Mouse (Mus musculus): ENCODE measurements around the gene Deaf1. TPM values are rescaled to one million over a fixed set of nuclear protein-coding genes. Genes with fewer than 3 reads are reported as not detected.
A peak's percentile ranks its signal among the peaks of the same experiment; 100 is the strongest.

The Deaf1 gene
- polyA plus RNA-seq, 1 experiment from 2014 or later: 74.2 TPM

DNA sequence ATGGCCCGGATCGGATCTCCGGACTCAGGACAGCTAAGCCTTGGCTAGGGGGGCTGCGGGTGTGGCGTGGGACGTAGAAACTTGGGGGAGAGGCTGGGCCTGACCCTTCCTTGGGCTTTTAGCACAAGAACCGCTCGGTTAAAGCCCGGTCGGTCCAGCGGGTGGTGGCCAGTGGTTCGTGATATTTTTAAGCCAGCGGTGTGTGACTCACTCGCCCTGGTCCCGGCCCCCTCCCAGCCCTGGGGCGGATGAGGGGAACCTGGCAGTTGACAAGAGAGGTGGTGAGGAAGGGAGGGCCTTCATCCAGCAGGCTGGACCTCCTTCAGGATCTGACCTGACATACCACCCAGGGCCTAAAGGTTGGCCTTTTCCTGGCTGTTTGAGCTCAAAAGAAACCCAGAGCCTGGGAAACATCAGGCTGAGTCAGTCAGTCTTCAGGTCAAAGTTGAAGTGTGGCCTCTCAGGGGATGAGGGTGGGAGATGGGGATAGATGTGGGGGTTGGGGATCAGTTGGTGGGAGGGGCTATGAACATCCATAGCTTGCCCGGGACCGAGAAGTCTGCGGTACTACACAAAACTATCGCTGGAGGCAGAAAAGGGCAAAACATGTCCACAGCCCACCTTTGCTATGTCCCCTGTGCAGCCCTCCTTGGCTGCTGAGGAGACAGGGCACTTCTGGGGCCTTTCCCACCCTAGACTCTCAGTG is 11.9 kb upstream of the Deaf1 start:
- H3K4me1 ChIP-seq (ENCODE audit: insufficient read depth): no peaks in the 10 kb centered on the region; the same call in 1 of the 2 replicates
- no peaks in the 10 kb centered on the region; the same call in 1 of the 2 replicates for H3K27me3 ChIP-seq (ENCODE audit: insufficient read depth, low read length)
- ATAC-seq (ENCODE audit: insufficient read depth): peak; percentile 8; the same call in 1 of the 2 replicates
- TF ChIP-seq CTCF (IDR thresholded peaks at IDR 0.05; ENCODE audit: low read depth): no peak
- peak overlapping the region; percentile 71; the same call in 1 of the 2 replicates for H3K27ac ChIP-seq (ENCODE audit: low read depth)
- H3K36me3 ChIP-seq (ENCODE audit: insufficient read depth): peaks cover 12% of the 10 kb centered on the region; the same call in 1 of the 2 replicates
- peak overlapping the region; percentile 56 for H3K4me2 ChIP-seq
- WGBS: 33% methylated on average over 20 of the region's 20 CpGs
- peak overlapping the region; percentile 29 for H3K4me3 ChIP-seq (ENCODE audit: low read depth, low read length)
- no peaks in the 10 kb centered on the region for H3K9me3 ChIP-seq (ENCODE audit: low read depth, low read length)
- peak overlapping the region; percentile 50 for H3K9ac ChIP-seq
- DNase-seq: no peak

DNA sequence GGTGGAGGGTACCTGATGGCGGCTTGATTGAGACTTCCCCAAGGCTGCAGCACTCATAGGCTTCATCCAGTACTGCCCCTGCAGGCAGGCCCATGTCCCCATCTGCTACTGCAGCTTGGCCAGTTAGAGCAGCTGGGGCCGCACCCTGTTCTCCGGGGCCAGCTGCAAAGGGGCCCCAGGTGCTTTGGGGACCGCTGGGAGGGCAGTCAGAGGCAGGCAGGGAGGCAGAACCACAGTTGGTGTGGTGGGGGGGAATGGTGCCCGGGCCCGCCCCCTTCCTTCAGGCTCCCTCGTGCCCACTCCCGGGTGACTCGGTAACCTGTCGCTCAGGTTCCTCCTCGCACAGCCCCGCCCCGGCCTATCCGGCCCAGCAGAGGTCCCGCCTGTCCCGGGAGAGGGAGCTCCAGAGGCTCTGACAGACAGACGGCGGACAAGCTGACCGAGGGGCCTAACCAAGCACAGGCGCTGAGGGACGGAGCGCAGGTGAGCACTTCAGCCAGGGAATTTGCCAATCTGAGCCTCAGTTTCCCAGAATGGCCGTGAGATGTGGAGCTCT is 11.2 kb upstream of the Deaf1 start, which contains the start of gene Eps8l2:
Gene Eps8l2 (plus strand): TSS at position 305 of the 556 bp plus-strand sequence.
- ATAC-seq (ENCODE audit: insufficient read depth): peak; percentile 84
- peak within 1 kb of the TSS; percentile 50 for H3K9ac ChIP-seq
- 4% methylated on average over 23 of the region's 23 CpGs for WGBS

DNA sequence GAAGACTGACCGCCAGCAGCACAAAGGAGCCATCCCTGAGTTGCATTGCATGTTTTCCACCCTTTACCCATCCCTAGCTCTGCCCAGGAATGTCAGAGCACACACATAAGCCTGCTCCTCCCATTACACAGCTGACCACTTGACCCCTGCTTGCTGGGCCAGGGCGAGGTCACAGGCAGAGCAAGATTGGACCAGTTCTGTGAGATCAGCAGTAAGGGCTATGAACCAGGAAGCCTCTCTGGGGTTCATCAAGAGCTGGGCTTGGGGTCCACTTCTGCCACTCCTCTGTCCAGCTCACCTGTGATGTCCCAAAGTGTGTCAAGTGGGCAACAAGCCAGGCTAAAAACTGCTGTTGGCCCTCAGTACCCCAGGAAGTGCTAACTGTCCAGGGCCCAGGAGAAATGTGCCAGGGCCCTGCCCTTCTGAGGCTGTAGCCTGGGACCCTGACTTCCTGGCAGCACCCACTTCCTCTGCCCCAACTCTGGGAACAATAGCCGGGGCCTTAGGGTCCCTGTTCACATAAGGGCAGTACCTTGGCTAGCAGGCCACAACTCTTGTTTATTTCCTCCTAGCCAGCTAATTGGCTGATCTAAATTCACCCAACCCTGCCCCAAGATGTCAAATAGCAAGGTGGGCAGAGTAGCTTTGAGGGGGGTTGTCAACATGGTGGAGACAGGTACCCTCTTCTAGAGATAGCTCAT is 10.4 kb upstream of the Deaf1 start:
- Histone ChIP-seq H3K4me1 (ENCODE audit: insufficient read depth) (no peaks in the 10 kb centered on the region; the same call in 1 of the 2 replicates), H3K9ac (no peak overlapping the region), H3K4me2 (peak overlapping the region; percentile 56; the same call in 1 of the 2 replicates), H3K27ac (ENCODE audit: low read depth) (no peak overlapping the region), H3K4me3 (ENCODE audit: low read depth, low read length) (0 out of 2 replicates have a peak overlapping the region, but pooled peaks have one; percentile 29), H3K36me3 (ENCODE audit: insufficient read depth) (peaks cover 19% of the 10 kb centered on the region), H3K9me3 (ENCODE audit: low read depth, low read length) (no peaks in the 10 kb centered on the region), H3K27me3 (ENCODE audit: insufficient read depth, low read length) (no peaks in the 10 kb centered on the region; the same call in 1 of the 2 replicates)
- ATAC-seq (ENCODE audit: insufficient read depth) (no peak), DNase-seq (no peak)
- 55% methylated on average over 3 of the region's 3 CpGs for WGBS
- TF ChIP-seq CTCF (IDR thresholded peaks at IDR 0.05; ENCODE audit: low read depth): no peak

More for the DNA sequence above, 11.2 kb upstream of the Deaf1 start, which contains the start of gene Eps8l2:
- H3K4me2 ChIP-seq: peak within 1 kb of the TSS; percentile 56
- H3K36me3 ChIP-seq (ENCODE audit: insufficient read depth): peaks cover 13% of the 10 kb centered on the region; the same call in 1 of the 2 replicates
- no peaks in the 10 kb centered on the region; the same call in 1 of the 2 replicates for H3K27me3 ChIP-seq (ENCODE audit: insufficient read depth, low read length)
- DNase-seq: peak; percentile 61
- H3K27ac ChIP-seq (ENCODE audit: low read depth): peak within 1 kb of the TSS; percentile 71; the same call in 1 of the 2 replicates
- peak within 1 kb of the TSS; percentile 29 for H3K4me3 ChIP-seq (ENCODE audit: low read depth, low read length)
- no peaks in the 10 kb centered on the region; the same call in 1 of the 2 replicates for H3K4me1 ChIP-seq (ENCODE audit: insufficient read depth)
- TF ChIP-seq CTCF (IDR thresholded peaks at IDR 0.05; ENCODE audit: low read depth): peak; percentile 40
- no peaks in the 10 kb centered on the region for H3K9me3 ChIP-seq (ENCODE audit: low read depth, low read length)

DNA sequence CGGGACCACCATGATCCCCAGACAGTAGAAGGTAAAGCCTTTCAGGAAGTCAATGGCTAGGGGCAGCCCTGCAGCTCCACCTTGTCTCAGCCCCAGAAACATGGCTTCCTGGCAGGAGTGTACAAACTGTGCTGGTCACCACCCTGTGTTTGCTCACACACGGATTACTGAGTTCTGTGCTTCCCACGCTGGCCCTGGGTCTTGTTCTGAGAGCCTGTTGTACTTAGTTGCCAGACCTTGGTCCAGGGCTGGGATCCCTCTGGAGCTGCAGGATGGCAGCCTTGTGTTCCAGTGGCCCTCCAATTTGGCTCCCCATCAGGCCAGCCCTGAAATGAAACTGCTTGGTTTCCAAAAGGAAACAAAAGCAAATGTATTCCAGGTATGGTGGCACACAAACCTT is 8.8 kb upstream of the Deaf1 start:
- ATAC-seq (ENCODE audit: insufficient read depth) (no peak), DNase-seq (no peak)
- H3K27ac ChIP-seq (ENCODE audit: low read depth): no peak overlapping the region
- peaks cover 25% of the 10 kb centered on the region for H3K36me3 ChIP-seq (ENCODE audit: insufficient read depth)
- no peaks in the 10 kb centered on the region; the same call in 1 of the 2 replicates for H3K4me1 ChIP-seq (ENCODE audit: insufficient read depth)
- H3K4me2 ChIP-seq: no peak overlapping the region
- H3K9ac ChIP-seq: no peak overlapping the region
- WGBS: 67% methylated on average over 3 of the region's 3 CpGs
- H3K27me3 ChIP-seq (ENCODE audit: insufficient read depth, low read length): no peaks in the 10 kb centered on the region; the same call in 1 of the 2 replicates
- TF ChIP-seq CTCF (IDR thresholded peaks at IDR 0.05; ENCODE audit: low read depth): no peak
- H3K9me3 ChIP-seq (ENCODE audit: low read depth, low read length): no peaks in the 10 kb centered on the region
- H3K4me3 ChIP-seq (ENCODE audit: low read depth, low read length): no peak overlapping the region

DNA sequence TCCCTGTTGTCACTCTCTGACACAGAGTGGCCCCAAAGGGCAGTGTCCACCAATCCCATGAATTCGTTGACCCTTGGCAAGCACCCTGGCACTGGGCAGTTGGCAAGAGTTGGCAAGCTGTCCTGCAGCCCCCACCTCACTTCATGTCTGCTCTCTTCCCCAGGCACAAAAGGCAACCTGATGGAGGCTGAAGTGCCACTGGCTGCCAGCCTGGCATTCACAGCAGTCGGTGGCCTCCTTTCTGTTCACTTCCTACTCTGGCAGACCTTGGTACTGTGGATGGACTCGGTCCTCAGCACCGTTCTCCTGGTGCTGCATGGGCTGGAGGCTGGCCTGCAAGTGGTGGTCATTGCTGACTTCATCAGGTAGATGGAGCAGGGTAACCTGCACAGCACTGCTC is 8.2 kb upstream of the Deaf1 start:
- no peak for DNase-seq
- Histone ChIP-seq H3K4me1 (ENCODE audit: insufficient read depth) (no peaks in the 10 kb centered on the region; the same call in 1 of the 2 replicates), H3K27me3 (ENCODE audit: insufficient read depth, low read length) (no peaks in the 10 kb centered on the region; the same call in 1 of the 2 replicates), H3K9me3 (ENCODE audit: low read depth, low read length) (no peaks in the 10 kb centered on the region), H3K4me2 (no peak overlapping the region), H3K4me3 (ENCODE audit: low read depth, low read length) (no peak overlapping the region), H3K36me3 (ENCODE audit: insufficient read depth) (peaks cover 25% of the 10 kb centered on the region), H3K9ac (no peak overlapping the region), H3K27ac (ENCODE audit: low read depth) (no peak overlapping the region)
- ATAC-seq (ENCODE audit: insufficient read depth): no peak
- no peak for TF ChIP-seq CTCF (IDR thresholded peaks at IDR 0.05; ENCODE audit: low read depth)
- WGBS: 83% methylated on average over 4 of the region's 4 CpGs

DNA sequence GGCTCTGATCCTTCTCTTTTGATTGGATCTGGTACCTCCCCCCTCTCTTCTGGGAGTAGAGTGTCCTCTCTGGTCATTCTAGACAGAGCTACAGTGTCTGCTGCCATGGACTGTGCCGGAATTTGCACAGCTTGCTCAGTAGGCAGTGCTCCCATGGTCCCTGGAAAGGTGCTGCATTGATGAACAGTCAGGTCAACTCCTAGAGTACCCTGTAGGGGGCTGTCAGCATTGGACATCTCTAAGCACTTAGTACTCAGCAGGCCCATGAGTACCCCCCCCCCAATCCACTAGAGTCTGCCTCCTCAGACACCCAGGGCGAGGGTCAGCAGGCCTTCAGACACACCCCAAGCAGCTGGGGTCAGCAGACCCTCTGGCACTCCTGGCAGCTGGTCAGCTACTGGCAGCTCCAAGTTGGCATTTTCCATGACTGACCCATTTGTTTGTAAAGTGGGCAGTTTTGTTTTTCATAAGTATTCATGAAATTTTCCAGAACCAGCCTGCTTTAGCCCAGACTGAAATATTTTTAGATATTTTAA is 7.6 kb upstream of the Deaf1 start:
- H3K4me1 ChIP-seq (ENCODE audit: insufficient read depth): no peaks in the 10 kb centered on the region; the same call in 1 of the 2 replicates
- WGBS: 69% methylated on average over 2 of the region's 2 CpGs
- H3K4me2 ChIP-seq: no peak overlapping the region
- no peak overlapping the region for H3K27ac ChIP-seq (ENCODE audit: low read depth)
- 0 out of 2 replicates have a peak, but pooled peaks have one; percentile 4 for TF ChIP-seq CTCF (IDR thresholded peaks at IDR 0.05; ENCODE audit: low read depth)
- no peaks in the 10 kb centered on the region; the same call in 1 of the 2 replicates for H3K27me3 ChIP-seq (ENCODE audit: insufficient read depth, low read length)
- no peak overlapping the region for H3K9ac ChIP-seq
- H3K36me3 ChIP-seq (ENCODE audit: insufficient read depth): peaks cover 25% of the 10 kb centered on the region
- no peak overlapping the region for H3K4me3 ChIP-seq (ENCODE audit: low read depth, low read length)
- H3K9me3 ChIP-seq (ENCODE audit: low read depth, low read length): no peaks in the 10 kb centered on the region
- ATAC-seq (ENCODE audit: insufficient read depth): no peak
- DNase-seq: no peak

All from lung, embryonic 14.5 days (tissue).